Mouse (Mus musculus): ENCODE measurements around the gene Gga1. TPM values are rescaled to one million over a fixed set of nuclear protein-coding genes. Genes with fewer than 3 reads are reported as not detected.

The Gga1 gene
- polyA plus RNA-seq, 1 experiment, result 180 TPM

DNA sequence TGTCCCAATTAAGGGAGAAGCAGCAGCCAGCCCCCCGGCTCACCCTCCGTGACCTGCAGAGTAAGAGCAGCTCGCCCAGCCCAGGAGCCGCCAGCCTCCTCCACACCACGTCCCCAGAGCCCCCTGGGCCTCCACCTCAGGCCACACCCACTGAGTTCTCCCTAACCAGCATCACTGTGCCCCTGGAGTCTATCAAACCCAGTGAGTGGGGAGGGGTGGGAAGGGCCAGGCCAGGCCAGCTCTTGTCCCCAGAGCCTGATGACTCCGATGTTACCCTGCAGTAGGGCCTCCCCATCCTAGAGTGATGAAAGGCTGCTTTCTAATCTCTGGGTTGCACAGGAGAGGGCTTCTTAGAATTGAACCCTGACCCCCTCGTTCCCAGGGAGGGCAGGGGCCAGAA lies 15.4 kb downstream of the Gga1 start:
- TF ChIP-seq GATA1 (IDR thresholded peaks at IDR 0.05; ENCODE audit: low read length), result no peak

DNA sequence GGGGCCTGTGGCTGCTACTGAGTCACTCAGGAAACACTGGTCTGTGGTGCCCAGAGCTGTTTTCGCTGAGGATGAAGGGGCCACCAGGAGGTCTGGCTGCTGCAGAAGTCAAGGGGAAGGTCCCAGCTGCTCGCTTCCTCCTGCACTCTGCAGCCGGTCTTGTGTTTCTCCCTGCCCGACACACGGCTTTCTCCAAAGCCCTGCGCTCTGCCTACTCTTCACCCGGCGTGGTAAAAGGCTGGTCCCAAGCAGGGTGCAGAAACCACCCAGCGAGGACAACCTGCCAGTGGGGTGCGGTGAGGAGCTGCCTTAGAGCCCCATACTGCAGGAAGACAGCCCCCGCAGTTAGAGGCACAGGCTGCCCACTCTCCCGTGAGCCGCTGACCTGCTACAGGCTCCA lies 17.7 kb downstream of the Gga1 start:
- TF ChIP-seq GATA1 (IDR thresholded peaks at IDR 0.05; ENCODE audit: low read length), result no peak

DNA sequence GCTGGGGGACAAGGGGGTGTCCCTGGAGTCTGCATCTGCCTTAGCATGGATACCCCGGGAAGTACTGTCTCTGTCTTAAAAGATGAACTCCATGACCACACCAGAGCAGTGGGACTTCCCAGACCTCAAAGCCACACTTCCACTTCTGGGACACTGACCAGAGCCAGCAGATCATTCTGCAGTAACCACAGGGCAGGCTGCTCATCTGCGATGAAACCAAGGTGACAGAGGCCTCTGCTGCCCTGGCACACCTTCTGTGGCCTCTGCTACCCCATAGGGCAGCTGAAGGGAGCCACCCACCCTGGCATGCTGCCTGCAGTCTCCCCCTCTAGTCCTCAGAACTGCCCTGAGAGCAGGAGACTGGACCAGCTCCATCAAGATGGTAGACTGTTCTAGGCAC lies 18.8 kb downstream of the Gga1 start:
- no peak for TF ChIP-seq GATA1 (IDR thresholded peaks at IDR 0.05; ENCODE audit: low read length)

DNA sequence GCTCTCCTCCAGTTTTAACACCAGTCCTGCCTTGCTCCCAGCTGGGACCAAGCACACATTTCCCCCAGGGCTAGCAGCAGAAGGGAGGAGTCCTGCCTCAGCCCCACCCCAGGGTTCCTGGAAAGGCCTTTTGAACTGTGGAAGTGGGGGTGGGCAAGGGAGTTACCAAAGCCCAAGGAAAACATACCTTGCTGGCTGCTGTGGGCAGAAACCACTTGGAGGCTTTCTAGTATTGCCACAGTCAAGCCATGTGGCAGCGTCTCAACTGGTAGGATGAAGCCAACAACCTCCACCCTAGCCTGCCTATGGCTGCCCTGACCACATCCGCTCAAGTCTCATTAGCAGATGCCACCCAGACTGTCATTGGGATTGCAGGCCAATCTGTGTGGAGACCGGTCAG lies 19.2 kb downstream of the Gga1 start:
- TF ChIP-seq GATA1 (IDR thresholded peaks at IDR 0.05; ENCODE audit: low read length), result no peak

DNA sequence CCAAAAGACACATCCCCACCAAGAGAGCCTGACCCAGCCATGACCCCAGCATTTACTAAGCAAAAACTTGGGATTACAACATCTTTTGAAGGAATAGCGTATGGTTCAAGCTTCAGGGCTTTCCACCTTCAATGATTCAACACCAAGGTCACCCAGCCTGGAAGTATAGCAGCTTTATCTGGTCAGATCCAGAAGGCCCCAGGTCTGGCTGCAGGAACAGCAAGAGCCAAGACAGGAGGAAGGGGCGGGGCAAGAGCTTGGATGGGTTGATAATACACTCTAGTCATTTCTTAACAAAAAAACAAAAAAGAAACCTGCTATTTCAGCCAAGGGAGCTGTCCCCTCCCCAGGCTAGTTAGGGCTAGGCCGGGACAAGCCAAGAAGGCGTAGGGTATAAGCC lies 20.5 kb downstream of the Gga1 start:
- no peak for TF ChIP-seq GATA1 (IDR thresholded peaks at IDR 0.05; ENCODE audit: low read length)

DNA sequence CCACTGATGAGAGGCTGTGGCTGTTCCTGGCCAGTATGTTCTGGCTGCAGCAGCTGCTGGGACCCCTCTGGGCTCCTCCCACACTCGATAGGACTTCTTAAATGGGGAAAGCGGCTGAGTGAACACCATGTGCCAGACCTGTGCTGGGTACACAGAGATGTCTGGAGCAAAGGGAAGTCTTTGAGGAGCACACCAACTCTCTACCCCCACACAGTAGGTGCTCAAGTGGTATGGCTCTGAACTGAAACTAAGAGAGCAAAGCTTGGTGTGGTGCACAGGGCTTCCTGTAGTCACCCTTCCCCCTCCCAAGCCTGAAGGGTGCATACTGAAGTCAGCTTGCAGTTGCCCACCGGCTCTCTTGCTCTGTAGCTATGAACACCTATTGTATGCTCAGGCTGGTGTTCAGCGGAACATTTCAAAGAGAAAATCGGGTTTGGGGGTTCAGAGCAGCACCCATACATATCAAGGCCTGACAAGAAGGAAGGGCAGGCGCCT lies 21.6 kb downstream of the Gga1 start:
- TF ChIP-seq GATA1 (IDR thresholded peaks at IDR 0.05; ENCODE audit: low read length), result no peak

DNA sequence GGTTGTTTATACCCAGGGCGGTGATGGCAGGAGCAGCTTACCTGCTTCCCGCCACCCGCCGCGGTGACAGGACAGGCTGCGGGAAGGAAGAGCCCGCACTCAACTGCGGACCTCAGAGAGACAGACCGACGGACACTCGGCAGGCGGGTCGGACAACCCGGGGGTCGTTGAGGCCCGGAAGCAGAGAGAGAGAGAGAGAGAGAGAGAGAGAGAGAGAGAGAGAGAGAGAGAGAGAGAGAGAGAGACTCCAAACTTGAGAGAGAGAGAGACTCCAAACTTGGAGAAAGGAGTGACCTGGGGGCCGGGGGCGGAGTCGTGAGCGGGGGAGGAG lies 22.4 kb downstream of the Gga1 start, which contains the start of gene Gm49510:
Gm49510 (plus strand) TSS at position 259 of the 331 bp plus-strand sequence.
- TF ChIP-seq GATA1 (IDR thresholded peaks at IDR 0.05; ENCODE audit: low read length), result no peak

DNA sequence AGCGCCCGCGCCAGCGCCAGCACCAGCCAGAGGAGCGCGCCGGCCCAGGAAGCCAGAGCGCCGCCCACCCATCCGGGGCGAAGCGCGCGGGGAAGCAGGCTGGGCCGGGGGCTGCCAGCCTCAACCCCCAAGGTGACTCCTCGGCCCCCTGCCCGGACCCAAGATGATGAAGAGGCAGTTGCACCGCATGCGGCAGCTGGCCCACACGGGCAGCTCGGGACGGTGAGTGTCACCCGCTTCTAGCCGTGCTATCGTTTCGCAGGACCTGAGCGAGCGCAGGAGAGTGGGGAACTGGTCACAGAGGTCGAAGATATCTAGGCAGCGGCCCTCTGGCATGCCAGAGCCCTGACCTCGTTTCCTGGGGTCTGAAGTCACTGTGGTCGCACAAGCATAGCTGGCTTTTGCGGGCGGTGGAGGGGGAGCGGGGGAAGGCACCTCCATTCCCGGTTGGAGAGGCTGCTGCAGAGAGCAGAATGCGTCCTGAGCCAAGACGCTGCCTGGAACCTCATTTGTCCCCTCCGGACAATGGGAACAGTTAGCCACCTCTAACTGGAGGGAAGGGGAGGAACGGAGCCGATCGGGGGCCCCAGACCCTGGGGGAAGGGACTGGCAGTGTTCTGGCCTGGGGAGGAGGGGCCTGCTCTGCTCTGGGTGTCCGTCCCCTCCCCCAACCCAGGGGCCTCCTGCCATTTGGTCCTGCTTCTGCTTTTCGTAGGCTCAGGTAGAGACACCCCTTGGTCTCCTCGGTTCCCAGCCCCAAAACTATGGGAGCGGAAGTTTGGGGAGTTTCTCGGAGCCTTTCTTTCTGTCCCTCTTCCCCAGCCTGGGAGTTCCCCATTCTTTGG lies 23.0 kb downstream of the Gga1 start, which contains the start of gene Sh3bp1:
Sh3bp1 (plus strand) TSS at position 29 of the 845 bp plus-strand sequence.
- TF ChIP-seq GATA1 (IDR thresholded peaks at IDR 0.05; ENCODE audit: low read length), result no peak

DNA sequence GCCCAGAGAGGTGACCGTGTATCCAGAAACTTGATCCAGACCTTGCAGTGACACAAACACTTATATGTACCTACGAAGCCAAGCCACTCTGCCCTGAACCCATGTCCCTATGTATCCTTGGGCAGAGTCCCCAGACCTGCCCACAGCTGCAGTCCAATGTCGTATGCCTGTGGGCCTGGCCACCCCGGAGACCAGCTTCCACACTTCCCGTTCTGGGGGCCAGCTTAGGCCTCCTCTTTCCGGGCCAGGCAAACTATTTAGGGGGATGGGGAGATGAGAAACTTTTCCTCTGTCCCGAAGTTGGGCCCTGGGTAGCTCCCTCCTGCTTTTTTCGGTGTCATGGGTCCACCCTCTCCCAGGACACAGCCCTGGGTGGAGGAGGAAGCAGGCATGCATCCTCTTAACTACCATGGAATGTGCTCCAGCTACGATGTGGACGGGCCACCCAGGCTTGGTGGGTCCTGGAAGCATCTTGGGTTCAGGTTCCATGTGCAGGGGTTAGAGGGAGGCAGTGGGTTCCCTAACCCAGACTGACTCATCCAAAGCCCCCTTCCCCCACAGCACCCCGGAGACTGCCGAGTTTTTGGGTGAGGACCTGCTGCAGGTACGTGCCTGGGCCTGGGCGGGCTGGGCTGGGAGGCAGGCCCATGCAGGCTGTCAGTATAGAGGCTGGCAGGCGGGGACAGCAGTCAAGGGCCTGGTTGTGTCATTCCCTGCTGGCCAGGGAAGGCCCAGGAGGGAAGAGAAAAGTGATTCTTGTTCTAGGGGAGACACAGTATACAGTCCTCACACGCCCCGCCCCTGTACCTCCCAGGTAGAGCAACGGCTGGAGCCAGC lies 23.8 kb downstream of the Gga1 start:
- TF ChIP-seq GATA1 (IDR thresholded peaks at IDR 0.05; ENCODE audit: low read length), result no peak

DNA sequence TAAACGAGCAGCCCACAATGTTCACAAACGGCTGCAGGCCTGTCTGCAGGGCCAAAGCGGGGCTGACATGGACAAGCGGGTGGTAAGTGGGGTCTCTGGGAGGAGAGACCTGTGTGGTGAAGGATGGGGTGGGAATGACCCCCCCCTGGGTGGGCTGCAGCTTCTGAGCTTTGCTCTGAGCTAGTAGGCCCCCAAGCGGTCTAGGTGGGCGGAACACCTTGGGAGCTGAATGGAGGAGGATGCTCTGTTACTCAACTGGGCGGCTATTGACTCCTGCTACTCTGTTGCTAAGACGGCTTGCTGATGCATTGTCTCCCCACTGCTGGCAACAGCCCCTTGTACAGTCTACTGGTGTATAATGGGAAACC lies 24.4 kb downstream of the Gga1 start:
- TF ChIP-seq GATA1 (IDR thresholded peaks at IDR 0.05; ENCODE audit: low read length), result no peak

DNA sequence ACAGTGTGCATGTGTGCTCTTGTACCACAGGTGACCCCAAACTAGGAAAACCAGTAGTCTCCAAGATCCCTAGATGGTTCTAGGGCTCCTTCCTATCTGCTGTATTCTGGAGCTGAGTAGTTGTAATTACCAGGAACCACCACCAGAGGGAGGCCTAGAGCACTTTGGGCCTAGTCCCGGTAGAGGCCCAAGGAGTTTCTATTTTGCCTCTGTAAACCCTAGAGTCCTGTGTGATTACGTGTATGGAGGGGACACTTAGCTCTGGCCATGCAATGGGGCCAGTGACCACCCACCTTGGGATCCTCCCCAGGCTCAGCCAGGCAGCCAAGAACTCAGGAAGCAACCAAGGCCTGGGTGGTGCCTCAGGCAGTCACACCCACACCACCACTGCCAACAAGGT lies 26.3 kb downstream of the Gga1 start:
- no peak for TF ChIP-seq GATA1 (IDR thresholded peaks at IDR 0.05; ENCODE audit: low read length)

DNA sequence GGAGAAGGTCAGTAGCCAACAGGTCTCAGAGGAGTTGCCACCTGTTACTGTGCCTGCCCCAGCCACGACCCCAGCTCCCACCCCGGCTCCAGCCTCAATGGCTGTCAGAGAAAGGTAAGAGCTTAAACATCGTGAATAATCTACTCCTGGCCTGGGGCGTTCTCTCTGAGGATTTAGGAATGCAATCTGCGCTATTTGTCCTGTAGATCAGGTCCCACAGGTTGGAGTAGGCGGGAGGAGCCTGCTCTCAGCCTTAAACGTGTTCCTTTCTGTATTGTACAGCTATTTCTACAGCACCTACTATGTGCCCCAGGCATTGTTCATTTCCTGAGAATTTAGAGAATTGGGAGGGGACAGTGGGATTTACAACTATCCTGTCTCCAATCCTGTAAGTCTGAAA lies 31.4 kb downstream of the Gga1 start:
- no peak for TF ChIP-seq GATA1 (IDR thresholded peaks at IDR 0.05; ENCODE audit: low read length)

DNA sequence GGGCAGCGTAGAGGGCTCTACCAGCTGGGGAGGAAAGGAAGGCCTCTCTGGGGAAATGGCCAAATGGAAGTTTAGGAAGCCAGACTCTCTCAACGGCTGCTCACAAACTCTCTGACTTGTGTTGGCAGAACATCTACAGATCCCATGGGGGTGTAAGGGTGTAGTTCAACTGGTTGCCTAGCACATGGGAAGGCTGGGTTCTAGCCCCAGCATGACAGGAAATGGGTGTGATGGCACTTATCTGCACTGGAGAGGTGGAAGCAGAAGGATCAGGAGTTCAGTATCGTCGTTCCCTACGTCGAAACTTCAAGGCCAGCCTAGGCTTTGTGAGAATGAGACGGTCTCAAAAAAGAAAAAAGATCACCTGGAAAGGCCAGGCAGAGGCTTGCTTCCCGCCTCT lies 32.0 kb downstream of the Gga1 start:
- no peak for TF ChIP-seq GATA1 (IDR thresholded peaks at IDR 0.05; ENCODE audit: low read length)

DNA sequence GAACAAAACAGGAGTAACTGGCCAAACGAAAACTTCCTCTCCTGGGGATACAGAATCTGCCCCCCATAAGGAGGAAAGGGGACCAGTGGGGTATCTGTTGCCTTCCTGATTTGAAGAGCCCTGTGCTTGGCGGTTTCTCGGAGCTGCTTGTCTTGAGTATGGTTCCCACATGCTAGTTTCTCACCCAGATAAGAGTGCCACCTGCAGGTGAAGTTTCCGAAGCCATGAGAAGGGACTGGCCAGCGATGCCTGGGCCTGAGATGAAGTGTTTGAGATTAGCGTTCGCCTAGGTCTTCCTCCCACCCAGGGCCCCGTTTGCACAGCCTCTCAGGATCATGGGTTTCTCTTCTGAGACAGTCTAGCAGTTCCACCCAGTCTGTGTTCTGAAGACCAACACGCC lies 35.0 kb downstream of the Gga1 start:
- TF ChIP-seq GATA1 (IDR thresholded peaks at IDR 0.05; ENCODE audit: low read length), result no peak

DNA sequence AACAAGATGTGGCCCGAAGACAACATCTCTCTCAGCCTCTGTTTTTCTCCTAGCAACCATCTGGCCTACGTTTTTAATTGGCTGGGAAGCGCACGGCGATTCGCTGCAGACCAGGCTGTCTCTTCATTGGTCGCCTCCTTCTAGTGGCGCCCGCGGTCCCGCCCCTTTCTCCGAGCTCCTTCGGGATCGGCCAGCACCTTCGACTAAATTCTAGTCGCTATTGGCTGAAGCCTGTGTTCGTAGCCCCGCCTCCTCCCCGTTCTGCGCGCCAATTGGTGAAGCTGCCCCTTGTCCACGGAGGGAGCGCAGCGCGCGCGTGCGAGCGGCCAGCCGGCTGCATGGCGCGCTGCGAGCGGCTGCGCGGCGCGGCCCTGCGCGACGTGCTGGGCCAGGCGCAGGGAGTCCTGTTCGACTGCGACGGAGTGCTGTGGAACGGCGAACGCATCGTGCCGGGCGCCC lies 36.7 kb downstream of the Gga1 start, which contains the start of gene Pdxp:
Pdxp (plus strand) TSS at position 288 of the 459 bp plus-strand sequence.
- no peak for TF ChIP-seq GATA1 (IDR thresholded peaks at IDR 0.05; ENCODE audit: low read length)

DNA sequence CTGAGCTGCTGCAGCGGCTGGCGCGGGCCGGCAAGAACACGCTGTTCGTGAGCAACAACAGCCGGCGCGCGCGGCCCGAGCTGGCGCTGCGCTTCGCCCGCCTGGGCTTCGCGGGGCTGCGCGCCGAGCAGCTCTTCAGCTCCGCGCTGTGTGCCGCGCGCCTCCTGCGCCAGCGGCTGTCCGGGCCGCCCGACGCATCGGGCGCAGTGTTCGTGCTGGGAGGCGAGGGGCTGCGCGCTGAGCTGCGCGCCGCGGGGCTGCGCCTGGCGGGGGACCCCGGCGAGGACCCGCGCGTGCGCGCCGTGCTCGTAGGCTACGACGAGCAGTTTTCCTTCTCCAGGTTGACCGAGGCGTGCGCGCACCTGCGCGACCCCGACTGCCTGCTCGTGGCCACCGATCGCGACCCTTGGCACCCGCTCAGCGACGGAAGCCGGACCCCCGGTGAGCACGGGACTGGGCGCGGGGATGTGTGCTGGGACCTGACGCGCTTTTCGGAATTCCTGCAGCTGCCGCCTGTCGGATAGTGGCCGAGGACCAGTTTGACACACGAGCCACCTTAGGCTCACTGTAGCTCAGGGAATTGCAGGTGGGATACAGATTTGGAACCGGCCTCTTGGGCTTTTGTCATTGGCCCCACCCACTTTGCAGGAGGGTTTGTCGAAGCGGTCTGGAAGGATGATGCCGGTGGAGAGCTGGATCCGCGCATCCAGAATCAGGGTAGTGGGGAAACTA lies 37.3 kb downstream of the Gga1 start:
- no peak for TF ChIP-seq GATA1 (IDR thresholded peaks at IDR 0.05; ENCODE audit: low read length)

Data from G1E-ER4 (cell line).